8 mouse cellular contexts compared by ENCODE assay signal in genomic region chr13:110018431-110018901, GRCm38 (mm10).
DNase-seq lines count a peak whose midpoint lies in the region; ATAC-seq and TF ChIP-seq lines count a peak whose summit lies in the region.

No protein-coding gene starts in this region.

- TF ChIP-seq CTCF in ES-Bruce4 (IDR thresholded peaks at IDR 0.05; ENCODE audit: low read depth, low read length) = peak; percentile 75
- peak; percentile 91 for TF ChIP-seq CTCF in layer of hippocampus, adult 2 months (conservative IDR thresholded peaks at IDR 0.05)
- peak; percentile 86 for TF ChIP-seq CTCF in lung, adult 2 months (IDR thresholded peaks at IDR 0.05; ENCODE audit: insufficient read depth, low read length)

- peak; percentile 86 for ATAC-seq in cerebellum, adult (ENCODE audit: insufficient number of reproducible peaks, low FRiP score, low TSS enrichment)
- ATAC-seq in forebrain, embryonic 16.5 days = peak; percentile 87
- ATAC-seq in neutrophil, adult 5-6 weeks (ENCODE audit: extremely low read depth, insufficient number of reproducible peaks, low FRiP score, poor library complexity, severe bottlenecking) = peak; percentile 84

- H3K4me1 ChIP-seq in ES-Bruce4 (ENCODE audit: control insufficient read depth, insufficient read depth, low read length) = no peaks in the 10 kb centered on the region
- H3K4me1 ChIP-seq in forebrain, embryonic 16.5 days (replicated peaks; ENCODE audit: control insufficient read depth, insufficient read depth, low read length) = peaks cover 9% of the 10 kb centered on the region
- H3K4me1 ChIP-seq in lung, adult 2 months (ENCODE audit: control insufficient read depth, insufficient read depth, low read length) = peaks cover 5% of the 10 kb centered on the region; the same call in 1 of the 2 replicates

- peak overlapping the region; percentile 98 for H3K27ac ChIP-seq in ES-Bruce4 (ENCODE audit: insufficient read depth, low read length)
- peak overlapping the region; percentile 9; the same call in 1 of the 2 replicates for H3K27ac ChIP-seq in forebrain, embryonic 16.5 days (ENCODE audit: low read length)
- no peak overlapping the region for H3K27ac ChIP-seq in layer of hippocampus, adult 2 months

- H3K4me3 ChIP-seq in ES-Bruce4 (ENCODE audit: low read depth, low read length) = peak overlapping the region; percentile 77
- peak overlapping the region; percentile 41 for H3K4me3 ChIP-seq in forebrain, embryonic 16.5 days (replicated peaks; ENCODE audit: low read length)
- H3K4me3 ChIP-seq in layer of hippocampus, adult 2 months = peak overlapping the region; percentile 52
- H3K4me3 ChIP-seq in lung, adult 2 months (replicated peaks; ENCODE audit: extremely low read depth, low read depth, low read length) = peak overlapping the region; percentile 43

- under 1% methylated on average over 17 of the region's 17 CpGs for whole genome bisulfite sequencing in forebrain, embryonic 16.5 days
- 1% methylated on average over 17 of the region's 17 CpGs for WGBS in lung, adult 2 months

- H3K4me2 ChIP-seq in forebrain, embryonic 16.5 days (ENCODE audit: low read length) = peak overlapping the region; percentile 65

- H3K27me3 ChIP-seq in ES-Bruce4 (ENCODE audit: control insufficient read depth, insufficient read depth, low read length, poor library complexity, severe bottlenecking) = no peaks in the 10 kb centered on the region
- no peaks in the 10 kb centered on the region for H3K27me3 ChIP-seq in forebrain, embryonic 16.5 days (replicated peaks; ENCODE audit: control insufficient read depth, insufficient read depth, low read length)

- no peaks in the 10 kb centered on the region for H3K36me3 ChIP-seq in ES-Bruce4 (ENCODE audit: control insufficient read depth, insufficient read depth, low read length, poor library complexity, severe bottlenecking)
- H3K36me3 ChIP-seq in forebrain, embryonic 16.5 days (ENCODE audit: control insufficient read depth, insufficient read depth) = no peaks in the 10 kb centered on the region

- no peak for TF ChIP-seq POLR2A in ES-Bruce4 (IDR thresholded peaks at IDR 0.05; ENCODE audit: insufficient read depth, low read length)
- TF ChIP-seq POLR2A in lung, adult 2 months (IDR thresholded peaks at IDR 0.05; ENCODE audit: borderline replicate concordance, extremely low read depth, low read depth, low read length) = no peak

- TF ChIP-seq EP300 in ES-Bruce4 (IDR thresholded peaks at IDR 0.05; ENCODE audit: insufficient read depth, low read depth, low read length) = no peak

- no peak overlapping the region for H3K9ac ChIP-seq in ES-Bruce4 (ENCODE audit: low read depth, poor library complexity, severe bottlenecking)
- peak overlapping the region; percentile 61 for H3K9ac ChIP-seq in forebrain, embryonic 16.5 days (replicated peaks; ENCODE audit: low read depth, low read length)

- H3K9me3 ChIP-seq in ES-Bruce4 (replicated peaks; ENCODE audit: control insufficient read depth, insufficient read depth, low read length, poor library complexity, severe bottlenecking) = peaks cover 3% of the 10 kb centered on the region
- no peaks in the 10 kb centered on the region for H3K9me3 ChIP-seq in forebrain, embryonic 16.5 days (ENCODE audit: control insufficient read depth, low read length)

- DNase-seq in heart, postnatal 4 days = peak; percentile 90
- peak; percentile 81 for DNase-seq in layer of hippocampus, adult 2 months (ENCODE audit: low spot score in 2 of 2)
- DNase-seq in lung, adult 2 months = peak; percentile 68
- DNase-seq in testis, postnatal 14 days (ENCODE audit: low spot score) = peak; percentile 60
